Mouse (Mus musculus) stomach, embryonic 14.5 days (tissue): ENCODE measurements around the gene Emc4. TPM values are rescaled to one million over a fixed set of nuclear protein-coding genes. Genes with fewer than 3 reads are reported as not detected.

Source experiments
- ATAC-seq: fragments of 200-750 bp; cut with Nextera tagmentation; 2 replicates; pipeline ENCODE4 v1.8.0; 2017; ENCODE audit warnings: low read depth, moderate TSS enrichment; ENCODE audit not compliant: insufficient number of reproducible peaks, insufficient read depth, low FRiP score
- H3K27ac ChIP-seq: fragments of 300-500 bp; sonication (generic); 2 replicates; pipeline ENCODE4 v1.5.1; 2014; ENCODE audit warnings: mild to moderate bottlenecking, low read length, moderate library complexity, mixed read lengths
- H3K27me3 ChIP-seq: fragments of 300-500 bp; sonication (generic); 2 replicates; pipeline ENCODE4 v1.6.1; 2014; ENCODE audit warnings: low read length, control low read depth, mixed read lengths; ENCODE audit not compliant: control insufficient read depth, insufficient read depth
- H3K36me3 ChIP-seq: fragments of 300-500 bp; sonication (generic); 2 replicates; pipeline ENCODE4 v1.6.1; 2014; ENCODE audit warnings: mild to moderate bottlenecking, control low read depth, low read length, moderate library complexity, mixed read lengths; ENCODE audit not compliant: control insufficient read depth, insufficient read depth
- H3K4me1 ChIP-seq: fragments of 300-500 bp; sonication (generic); 2 replicates; pipeline ENCODE4 v1.6.1; 2014; ENCODE audit warnings: low read length, control low read depth, mixed read lengths; ENCODE audit not compliant: control insufficient read depth, insufficient read depth
- H3K4me2 ChIP-seq: fragments of 300-500 bp; sonication (generic); replicated peaks from 2 replicates; pipeline ENCODE4 v1.6.1; 2014; ENCODE audit warnings: low read depth, low read length, control low read depth
- H3K4me3 ChIP-seq: fragments of 300-500 bp; sonication (generic); 2 replicates; pipeline ENCODE4 v1.5.1; 2014; ENCODE audit warnings: low read depth, low read length, control low read depth
- H3K9ac ChIP-seq: fragments of 300-500 bp; sonication (generic); replicated peaks from 2 replicates; pipeline ENCODE4 v1.6.1; 2014; ENCODE audit warnings: low read depth, mild to moderate bottlenecking, control low read depth, low read length, moderate library complexity, mixed read lengths
- H3K9me3 ChIP-seq: fragments of 300-500 bp; sonication (generic); 2 replicates; pipeline ENCODE4 v1.6.1; 2016; ENCODE audit warnings: low read depth, low read length, control low read depth; ENCODE audit not compliant: control insufficient read depth
- WGBS: fragments of 180-500 bp; shearing (Covaris S2); extraction: QIAGEN DNeasy Blood & Tissue Kit; methylation state at CpG from one replicate; pipeline ENCODE4 v1.1.7; 2014; 5-methylcytosine and 5-hydroxymethylcytosine counted together
- polyA plus RNA-seq: library from polyadenylated mRNA; unstranded; fragments of >200 nt; fragmentation: Nextera tagmentation; extraction: Ambion mirVana; gene quantifications from 2 replicates; pipeline ENCODE4 v1.2.1, GENCODE M21; 2014

Emc4 gene
- polyA plus RNA-seq, 1 experiment from 2014 or later, result 98.1 TPM

GRCm38 (mm10) chr2:112359611-112360010 is 8.2 kb downstream of the Emc4 start:
- no peak overlapping the region for H3K4me3 ChIP-seq
- H3K27ac ChIP-seq, result no peak overlapping the region
- 52% methylated on average over 2 of the region's 2 CpGs for WGBS
- H3K9me3 ChIP-seq, result no peaks in the 10 kb centered on the region
- no peaks in the 10 kb centered on the region for H3K4me1 ChIP-seq
- H3K4me2 ChIP-seq, result no peak overlapping the region
- no peak overlapping the region for H3K9ac ChIP-seq
- no peaks in the 10 kb centered on the region for H3K27me3 ChIP-seq
- ATAC-seq, result no peak
- H3K36me3 ChIP-seq, result peaks cover 61% of the 10 kb centered on the region

- H3K4me2 ChIP-seq, result no peak overlapping the region
- no peak overlapping the region for H3K27ac ChIP-seq
- no peak overlapping the region for H3K9ac ChIP-seq
- H3K36me3 ChIP-seq, result peaks cover 49% of the 10 kb centered on the region
- 91% methylated on average over 7 of the region's 7 CpGs for WGBS
- H3K4me3 ChIP-seq, result no peak overlapping the region
- no peaks in the 10 kb centered on the region for H3K27me3 ChIP-seq
- no peaks in the 10 kb centered on the region for H3K9me3 ChIP-seq
- ATAC-seq, result no peak
- H3K4me1 ChIP-seq, result no peaks in the 10 kb centered on the region
Measured at GRCm38 (mm10) chr2:112353685-112354455, 14.0 kb downstream of the Emc4 start.

- H3K27me3 ChIP-seq, result no peaks in the 10 kb centered on the region
- no peak overlapping the region for H3K27ac ChIP-seq
- peaks cover 44% of the 10 kb centered on the region for H3K36me3 ChIP-seq
- ATAC-seq, result no peak
- no peak overlapping the region for H3K4me3 ChIP-seq
- H3K9ac ChIP-seq, result no peak overlapping the region
- no peaks in the 10 kb centered on the region for H3K4me1 ChIP-seq
- no peak overlapping the region for H3K4me2 ChIP-seq
- no peaks in the 10 kb centered on the region for H3K9me3 ChIP-seq
- 87% methylated on average over 3 of the region's 3 CpGs for WGBS
Measured at GRCm38 (mm10) chr2:112348246-112348645, 19.6 kb downstream of the Emc4 start.

GRCm38 (mm10) chr2:112341117-112341516 is 26.7 kb downstream of the Emc4 start:
- H3K4me1 ChIP-seq, result no peaks in the 10 kb centered on the region
- H3K27me3 ChIP-seq, result no peaks in the 10 kb centered on the region
- H3K4me2 ChIP-seq, result no peak overlapping the region
- ATAC-seq, result no peak
- H3K36me3 ChIP-seq, result peaks cover 35% of the 10 kb centered on the region
- no peak overlapping the region for H3K9ac ChIP-seq
- no peak overlapping the region for H3K27ac ChIP-seq
- no peaks in the 10 kb centered on the region for H3K9me3 ChIP-seq
- no peak overlapping the region for H3K4me3 ChIP-seq
- 63% methylated on average over 3 of the region's 3 CpGs for WGBS

- Histone ChIP-seq H3K4me1 (no peaks in the 10 kb centered on the region), H3K27ac (no peak overlapping the region), H3K4me3 (no peak overlapping the region), H3K9me3 (no peaks in the 10 kb centered on the region), H3K4me2 (no peak overlapping the region), H3K36me3 (peaks cover 35% of the 10 kb centered on the region), H3K9ac (no peak overlapping the region), H3K27me3 (no peaks in the 10 kb centered on the region)
- 89% methylated on average over 2 of the region's 2 CpGs for WGBS
- no peak for ATAC-seq
Measured at GRCm38 (mm10) chr2:112339736-112340135, 28.1 kb downstream of the Emc4 start.

- no peak for ATAC-seq
- peaks cover 25% of the 10 kb centered on the region for H3K36me3 ChIP-seq
Measured at GRCm38 (mm10) chr2:112337211-112337610, 30.6 kb downstream of the Emc4 start.

GRCm38 (mm10) chr2:112332051-112332898 is 35.6 kb downstream of the Emc4 start:
- no peak overlapping the region for H3K9ac ChIP-seq
- H3K4me2 ChIP-seq, result no peak overlapping the region
- no peak overlapping the region for H3K27ac ChIP-seq
- H3K9me3 ChIP-seq, result no peaks in the 10 kb centered on the region
- H3K4me1 ChIP-seq, result no peaks in the 10 kb centered on the region
- peaks cover 4% of the 10 kb centered on the region; the same call in 1 of the 2 replicates for H3K36me3 ChIP-seq
- no peaks in the 10 kb centered on the region for H3K27me3 ChIP-seq
- no peak for ATAC-seq
- 63% methylated on average over 4 of the region's 4 CpGs for WGBS
- H3K4me3 ChIP-seq, result no peak overlapping the region

More at GRCm38 (mm10) chr2:112337211-112337610, 30.6 kb downstream of the Emc4 start:
- 89% methylated on average over 6 of the region's 6 CpGs for WGBS
- Histone ChIP-seq H3K27me3 (no peaks in the 10 kb centered on the region), H3K4me3 (no peak overlapping the region), H3K9me3 (no peaks in the 10 kb centered on the region), H3K4me2 (no peak overlapping the region), H3K27ac (no peak overlapping the region), H3K9ac (no peak overlapping the region), H3K4me1 (no peaks in the 10 kb centered on the region)

- Histone ChIP-seq H3K4me3 (no peak overlapping the region), H3K36me3 (no peaks in the 10 kb centered on the region), H3K4me1 (no peaks in the 10 kb centered on the region), H3K4me2 (no peak overlapping the region), H3K9ac (no peak overlapping the region), H3K9me3 (no peaks in the 10 kb centered on the region), H3K27me3 (no peaks in the 10 kb centered on the region), H3K27ac (no peak overlapping the region)
- no peak for ATAC-seq
- 81% methylated on average over 11 of the region's 11 CpGs for WGBS
Measured at GRCm38 (mm10) chr2:112328069-112328777, 39.6 kb downstream of the Emc4 start.
